Mouse (Mus musculus) hindbrain, postnatal 0 days (tissue): ENCODE measurements at regions not wholly inside any gene's neighbourhood (a gene's known extent, or its start where the extent isn't known, plus 50 kb on each side); places are given as distances from the start of the nearest gene placed in this dataset.

ENCODE experiments used
- ATAC-seq: fragments of 200-750 bp; cut with Nextera tagmentation; 2 replicates; pipeline ENCODE4 v1.8.0; 2017; ENCODE audit warnings: mild to moderate bottlenecking, moderate TSS enrichment, moderate library complexity
- DNase-seq: peaks from one replicate; pipeline ENCODE4 v3.0.0-alpha.2; 2015; ENCODE audit warnings: low spot score
- H3K27ac ChIP-seq: fragments of 300-500 bp; sonication (generic); 2 replicates; pipeline ENCODE4 v1.5.1; 2014; ENCODE audit warnings: mild to moderate bottlenecking
- H3K27me3 ChIP-seq: fragments of 300-500 bp; sonication (generic); 2 replicates; pipeline ENCODE4 v1.6.1; 2014; ENCODE audit warnings: low read length, mixed read lengths; ENCODE audit not compliant: insufficient read depth
- H3K36me3 ChIP-seq: fragments of 300-500 bp; sonication (generic); 2 replicates; pipeline ENCODE4 v1.6.1; 2014; ENCODE audit warnings: low read length, mixed read lengths; ENCODE audit not compliant: insufficient read depth
- H3K4me1 ChIP-seq: fragments of 300-500 bp; sonication (generic); 2 replicates; pipeline ENCODE4 v1.6.1; 2014; ENCODE audit warnings: antibody characterized with exemption, low read length, mixed read lengths; ENCODE audit not compliant: insufficient read depth
- H3K4me2 ChIP-seq: fragments of 300-500 bp; sonication (generic); 2 replicates; pipeline ENCODE4 v1.6.1; 2014; ENCODE audit warnings: low read depth, mild to moderate bottlenecking, low read length, moderate library complexity, mixed read lengths
- H3K4me3 ChIP-seq: fragments of 300-500 bp; sonication (generic); 2 replicates; pipeline ENCODE4 v1.5.1; 2014; ENCODE audit warnings: low read length
- H3K9ac ChIP-seq: fragments of 300-500 bp; sonication (generic); replicated peaks from 2 replicates; pipeline ENCODE4 v1.6.1; 2014; ENCODE audit warnings: mild to moderate bottlenecking, low read length, moderate library complexity, mixed read lengths
- H3K9me3 ChIP-seq: fragments of 300-500 bp; sonication (generic); 2 replicates; pipeline ENCODE4 v1.6.1; 2016; ENCODE audit warnings: low read length, mixed read lengths
- CTCF ChIP-seq: IDR thresholded peaks from 2 replicates; pipeline ENCODE4 v1.5.1; 2016; ENCODE audit warnings: antibody characterized with exemption, control low read depth, low read depth
- WGBS: fragments of 180-500 bp; shearing (Covaris S2); extraction: QIAGEN DNeasy Blood & Tissue Kit; methylation state at CpG from one replicate; pipeline ENCODE4 v1.1.7; 2014; 5-methylcytosine and 5-hydroxymethylcytosine counted together

DNA sequence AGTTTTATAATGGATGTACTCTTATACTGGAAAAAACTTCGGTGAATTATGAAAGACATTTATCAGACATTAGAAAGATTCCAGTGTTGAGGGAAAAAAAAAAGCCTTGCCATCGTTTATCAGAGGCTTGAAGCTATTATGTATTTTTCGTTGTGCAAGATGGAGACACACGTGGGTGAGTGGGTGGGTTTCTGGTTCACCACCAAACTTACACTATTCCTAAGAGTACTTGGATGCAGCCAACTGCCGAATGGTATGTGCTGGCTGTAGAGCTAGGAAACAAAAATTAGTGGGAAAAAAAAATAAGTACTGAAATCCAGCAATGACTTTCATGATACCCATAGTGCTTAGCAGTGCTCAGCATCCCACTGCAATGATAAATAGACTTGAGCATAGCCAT lies 180.8 kb downstream of the Lmo4 start:
- no peak overlapping the region for H3K27ac ChIP-seq
- 85% methylated on average over 5 of the region's 5 CpGs for WGBS
- no peak overlapping the region for H3K4me3 ChIP-seq
- no peak overlapping the region for H3K9ac ChIP-seq
- DNase-seq, result no peak
- no peaks in the 10 kb centered on the region for H3K9me3 ChIP-seq
- H3K4me2 ChIP-seq, result no peak overlapping the region
- TF ChIP-seq CTCF, result no peak
- H3K36me3 ChIP-seq, result no peaks in the 10 kb centered on the region
- no peak for ATAC-seq
- H3K4me1 ChIP-seq, result no peaks in the 10 kb centered on the region
- no peaks in the 10 kb centered on the region for H3K27me3 ChIP-seq

DNA sequence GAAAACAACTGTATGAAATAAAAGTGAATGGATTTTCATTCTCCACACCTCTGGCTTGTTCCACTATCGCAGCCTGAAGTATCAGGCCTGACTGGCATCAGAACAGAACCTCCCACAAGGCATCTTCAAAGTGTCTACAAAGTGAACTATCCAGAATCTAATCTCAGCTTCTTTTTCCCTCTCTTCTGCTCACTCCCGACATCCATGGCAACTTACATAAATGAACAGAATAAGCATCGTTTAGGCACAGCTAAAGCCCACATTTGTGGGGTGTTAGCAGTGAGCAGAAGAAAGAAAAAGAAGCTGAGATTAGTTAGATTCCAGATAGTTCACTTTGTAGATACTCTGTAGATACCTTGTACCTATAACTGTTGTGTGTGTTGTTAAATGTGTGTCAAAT lies 182.0 kb downstream of the Lmo4 start:
- Histone ChIP-seq H3K4me2 (no peak overlapping the region), H3K36me3 (no peaks in the 10 kb centered on the region), H3K9me3 (no peaks in the 10 kb centered on the region), H3K9ac (no peak overlapping the region), H3K27me3 (no peaks in the 10 kb centered on the region), H3K27ac (no peak overlapping the region), H3K4me1 (no peaks in the 10 kb centered on the region), H3K4me3 (no peak overlapping the region)
- ATAC-seq (no peak), DNase-seq (no peak)
- TF ChIP-seq CTCF, result no peak
- WGBS, result 88% methylated on average over 3 of the region's 3 CpGs

- ATAC-seq (no peak), DNase-seq (no peak)
- Histone ChIP-seq H3K9me3 (no peaks in the 10 kb centered on the region), H3K4me2 (no peak overlapping the region), H3K36me3 (no peaks in the 10 kb centered on the region), H3K4me1 (no peaks in the 10 kb centered on the region), H3K4me3 (no peak overlapping the region), H3K9ac (no peak overlapping the region), H3K27ac (no peak overlapping the region), H3K27me3 (no peaks in the 10 kb centered on the region)
- 90% methylated on average over 5 of the region's 5 CpGs for WGBS
- no peak for TF ChIP-seq CTCF
Measured at GRCm38 (mm10) chr3:144021969-144022368, 183.1 kb downstream of the Lmo4 start.

- Histone ChIP-seq H3K36me3 (no peaks in the 10 kb centered on the region), H3K9ac (no peak overlapping the region), H3K9me3 (no peaks in the 10 kb centered on the region), H3K4me1 (no peaks in the 10 kb centered on the region), H3K4me2 (no peak overlapping the region), H3K27me3 (no peaks in the 10 kb centered on the region), H3K27ac (no peak overlapping the region), H3K4me3 (no peak overlapping the region)
- no peak for ATAC-seq
- TF ChIP-seq CTCF, result no peak
- no peak for DNase-seq
- WGBS, result 77% methylated on average over 8 of the region's 8 CpGs
Measured at GRCm38 (mm10) chr3:144020189-144020940, 184.7 kb downstream of the Lmo4 start.

GRCm38 (mm10) chr3:144019293-144019692 lies 185.7 kb downstream of the Lmo4 start:
- Histone ChIP-seq H3K9me3 (no peaks in the 10 kb centered on the region), H3K4me3 (no peak overlapping the region), H3K36me3 (no peaks in the 10 kb centered on the region), H3K4me1 (no peaks in the 10 kb centered on the region), H3K27ac (no peak overlapping the region), H3K9ac (no peak overlapping the region), H3K27me3 (no peaks in the 10 kb centered on the region), H3K4me2 (no peak overlapping the region)
- TF ChIP-seq CTCF, result no peak
- DNase-seq (no peak), ATAC-seq (no peak)
- 98% methylated on average over 2 of the region's 2 CpGs for WGBS

DNA sequence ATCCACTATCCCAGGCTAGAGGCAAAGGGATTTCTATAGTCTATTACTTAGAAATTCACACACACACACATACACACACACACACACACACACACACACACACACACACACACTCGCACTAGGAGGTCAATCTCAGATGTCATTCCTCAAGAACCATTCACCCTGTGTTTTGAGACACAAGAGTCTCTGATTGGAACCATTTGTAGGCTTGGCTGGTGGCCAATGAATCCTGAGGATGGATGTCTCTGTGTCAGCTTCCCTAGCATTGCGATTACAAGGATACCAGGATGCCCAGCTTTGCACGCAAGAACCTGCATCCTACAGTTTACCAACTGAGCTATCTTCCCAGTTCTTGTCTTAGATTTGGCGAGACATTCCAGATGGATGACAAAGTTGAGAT lies 186.5 kb downstream of the Lmo4 start:
- ATAC-seq (no peak), DNase-seq (no peak)
- no peak for TF ChIP-seq CTCF
- Histone ChIP-seq H3K4me3 (no peak overlapping the region), H3K4me2 (no peak overlapping the region), H3K36me3 (no peaks in the 10 kb centered on the region), H3K9me3 (no peaks in the 10 kb centered on the region), H3K9ac (no peak overlapping the region), H3K4me1 (no peaks in the 10 kb centered on the region), H3K27ac (no peak overlapping the region), H3K27me3 (no peaks in the 10 kb centered on the region)
- WGBS, result 68% methylated on average over 4 of the region's 4 CpGs

DNA sequence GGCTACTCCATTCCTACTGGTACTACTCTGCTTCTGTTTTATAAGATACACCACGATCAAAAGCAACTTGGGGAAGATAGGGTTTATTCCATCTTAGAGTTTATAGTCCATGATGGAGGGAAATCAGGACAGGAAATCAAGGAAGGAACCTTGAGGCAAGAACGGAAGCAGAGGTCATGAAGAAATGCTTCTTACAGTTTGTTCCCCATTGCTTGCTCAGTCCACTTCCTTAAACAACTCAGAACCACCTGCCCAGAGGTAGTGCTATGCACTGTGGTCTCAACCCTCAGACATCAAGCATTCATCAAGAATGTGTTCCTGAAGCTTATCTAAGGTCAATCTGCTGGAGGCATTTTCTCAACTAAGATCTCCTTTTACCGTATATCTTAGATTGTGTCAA lies 189.8 kb downstream of the Lmo4 start:
- H3K9ac ChIP-seq, result no peak overlapping the region
- H3K4me3 ChIP-seq, result no peak overlapping the region
- no peak for DNase-seq
- H3K27me3 ChIP-seq, result no peaks in the 10 kb centered on the region
- ATAC-seq, result no peak
- no peaks in the 10 kb centered on the region for H3K9me3 ChIP-seq
- no peak overlapping the region for H3K27ac ChIP-seq
- H3K36me3 ChIP-seq, result no peaks in the 10 kb centered on the region
- H3K4me1 ChIP-seq, result 0 out of 2 replicates have a peak, but pooled peaks cover 3% of the 10 kb centered on the region
- no peak overlapping the region for H3K4me2 ChIP-seq
- TF ChIP-seq CTCF, result no peak
- 95% methylated on average over 3 of the region's 3 CpGs for WGBS
